In genomic region chr8:112170184-112170583, GRCm38 (mm10) we compare ENCODE assay signal across 24 mouse cellular contexts.
A peak's percentile ranks its signal among the peaks of the same experiment; 100 is the strongest.
DNase-seq lines count a peak whose midpoint lies in the region; TF ChIP-seq lines count a peak whose summit lies in the region.
"Had no signal": no experiment of that assay in that cellular context is flagged by ENCODE, and none has a peak within 500 bp of the region (broad histone marks: within the 10 kb centered on the region; RNA-seq: fewer than 3 reads in every experiment).

No protein-coding gene starts in this region.

- H3K27me3 ChIP-seq in heart, adult 2 months (ENCODE audit: control insufficient read depth, insufficient read depth, low read length): no peaks in the 10 kb centered on the region
- no peaks in the 10 kb centered on the region for H3K27me3 ChIP-seq in testis, adult 2 months (ENCODE audit: control insufficient read depth, insufficient read depth, low read length)
- H3K27me3 ChIP-seq: CH12.LX; heart, embryonic 13.5 days; liver, embryonic 13.5 days; midbrain, embryonic 12.5 days; stomach, embryonic 15.5 days had no signal

- no peak for TF ChIP-seq POLR2A in heart, adult 2 months (IDR thresholded peaks at IDR 0.05; ENCODE audit: insufficient read depth, low read depth, low read length)
- TF ChIP-seq POLR2A in testis, adult 2 months (IDR thresholded peaks at IDR 0.05; ENCODE audit: control insufficient read depth, low read depth, low read length): no peak
- no peak for TF ChIP-seq POLR2A in brain, embryonic 14.5 days (IDR thresholded peaks at IDR 0.05; ENCODE audit: borderline replicate concordance, extremely low read depth, insufficient read depth, insufficient read length, poor library complexity, severe bottlenecking)

- 100% methylated on average over 1 of the region's 1 CpGs for WGBS in heart, adult 2 months

- H3K4me3 ChIP-seq in heart, adult 2 months: no peak overlapping the region
- H3K4me3 ChIP-seq in testis, adult 2 months (ENCODE audit: control insufficient read depth, low read depth, low read length): no peak overlapping the region
- no peak overlapping the region for H3K4me3 ChIP-seq in ES-E14 (ENCODE audit: insufficient read depth in 1 of 2, low read depth in 1 of 2, low read length in 2 of 2, poor library complexity in 1 of 2, severe bottlenecking in 1 of 2)
- H3K4me3 ChIP-seq: erythroblast, embryonic 14.5 days; heart, embryonic 13.5 days; liver, embryonic 13.5 days; midbrain, embryonic 12.5 days; stomach, embryonic 15.5 days had no signal

- no peak for TF ChIP-seq EP300 in heart, adult 2 months (IDR thresholded peaks at IDR 0.05; ENCODE audit: insufficient read depth, low read depth, low read length)

- in situ Hi-C loops in ES-E14 (cut with MboI; ENCODE audit: low sequenced_read_pairs in 2 of 2, unreplicated experiment in 2 of 2): no loop called here

- no peaks in the 10 kb centered on the region for H3K9me3 ChIP-seq in ES-E14 (ENCODE audit: control insufficient read depth, insufficient read depth, low read depth, low read length)
- H3K9me3 ChIP-seq: stomach, embryonic 15.5 days had no signal

- intact Hi-C loops in heart, adult 2 months (cut with DNase I): no loop called here

- no peaks in the 10 kb centered on the region for H3K36me3 ChIP-seq in heart, adult 2 months (ENCODE audit: control insufficient read depth, insufficient read depth, low read length)
- H3K36me3 ChIP-seq in testis, adult 2 months (ENCODE audit: control insufficient read depth, insufficient read depth, low read length): no peaks in the 10 kb centered on the region
- H3K36me3 ChIP-seq in ES-E14 (ENCODE audit: control insufficient read depth, insufficient read depth, low read length, poor library complexity, severe bottlenecking): no peaks in the 10 kb centered on the region
- H3K36me3 ChIP-seq: heart, embryonic 13.5 days; liver, embryonic 13.5 days; midbrain, embryonic 12.5 days; stomach, embryonic 15.5 days had no signal

- peak; percentile 24; the same call in 1 of the 2 replicates for TF ChIP-seq CTCF in heart, adult 2 months (IDR thresholded peaks at IDR 0.05)
- TF ChIP-seq CTCF in testis, adult 2 months (IDR thresholded peaks at IDR 0.05; ENCODE audit: control insufficient read depth, insufficient read depth, insufficient replicate concordance, low read depth, low read length): peak; percentile 59; the same call in 1 of the 2 replicates
- peak; percentile 17; the same call in 1 of the 2 replicates for TF ChIP-seq CTCF in brain, embryonic 14.5 days (IDR thresholded peaks at IDR 0.05; ENCODE audit: borderline replicate concordance, extremely low read depth, insufficient read depth, insufficient read length)

- H3K79me2 ChIP-seq in heart, adult 2 months (replicated peaks; ENCODE audit: control insufficient read depth, insufficient read depth, low read length): no peaks in the 10 kb centered on the region

- no peak overlapping the region for H3K9ac ChIP-seq in heart, adult 2 months (ENCODE audit: low read depth, low read length)
- H3K9ac ChIP-seq in ES-E14 (ENCODE audit: insufficient read depth, low read depth, low read length, poor library complexity, severe bottlenecking): no peak overlapping the region
- H3K9ac ChIP-seq: heart, embryonic 13.5 days; hindbrain, embryonic 14.5 days; liver, embryonic 13.5 days; midbrain, embryonic 12.5 days; stomach, embryonic 15.5 days had no signal

- DNase-seq in heart, adult 2 months: no peak
- no peak for DNase-seq in heart, adult 9 months (ENCODE audit: low spot score in 2 of 2)
- DNase-seq in testis, postnatal 10 days (ENCODE audit: low spot score): no peak
- peak; percentile 35 for DNase-seq in ES-E14 (ENCODE audit: low read depth, low spot score)
- no peak for DNase-seq in brain, embryonic 14.5 days (ENCODE audit: low read depth)
- no peak for DNase-seq in natural killer cell, adult 2 months (ENCODE audit: low spot score in 2 of 2)
- DNase-seq in retina, embryonic 14.5 days (ENCODE audit: low spot score): no peak
- DNase-seq: adrenal gland, postnatal 25 days; cerebellum, adult 2 months; gastrocnemius, postnatal 36 days; heart, adult 18-20 months; heart, postnatal 10 days; kidney, postnatal 14 days; liver, embryonic 13.5 days; lung, adult 2 months; retina, postnatal 1 day; right cerebral cortex, postnatal 14 days had no signal

- no peak overlapping the region for H3K27ac ChIP-seq in heart, adult 2 months
- no peak overlapping the region for H3K27ac ChIP-seq in testis, adult 2 months (ENCODE audit: control insufficient read depth, insufficient read depth, low read depth, low read length)
- no peak overlapping the region for H3K27ac ChIP-seq in ES-E14 (ENCODE audit: insufficient read depth, low read depth, low read length, poor library complexity, severe bottlenecking)
- H3K27ac ChIP-seq: heart, embryonic 13.5 days; hindbrain, embryonic 14.5 days; liver, embryonic 13.5 days; midbrain, embryonic 12.5 days; stomach, embryonic 15.5 days had no signal

- no peaks in the 10 kb centered on the region for H3K4me1 ChIP-seq in heart, adult 2 months (ENCODE audit: control insufficient read depth, insufficient read depth, low read length)
- no peaks in the 10 kb centered on the region for H3K4me1 ChIP-seq in testis, adult 2 months (ENCODE audit: control insufficient read depth, insufficient read depth, low read length)
- H3K4me1 ChIP-seq in ES-E14 (ENCODE audit: control insufficient read depth in 2 of 2, insufficient read depth in 2 of 2, low read length in 2 of 2, poor library complexity in 1 of 2): peaks cover 0 to 2% of the 10 kb centered on the region in 2 experiments; a peak in 1 of 4 replicates
- H3K4me1 ChIP-seq: heart, embryonic 13.5 days; liver, embryonic 13.5 days; midbrain, embryonic 12.5 days; stomach, embryonic 15.5 days had no signal

TF ChIP-seq in ES-E14, 5 proteins besides CTCF, POLR2A, EP300 and RAD21:
- TF ChIP-seq CHD2 (IDR thresholded peaks at IDR 0.05; ENCODE audit: low read depth, low read length) (no peak), MAFK (IDR thresholded peaks at IDR 0.05; ENCODE audit: insufficient read depth, low read depth, low read length) (no peak), ZC3H11A (IDR thresholded peaks at IDR 0.05; ENCODE audit: borderline replicate concordance, low read depth, low read length) (no peak), ZNF384 (IDR thresholded peaks at IDR 0.05; ENCODE audit: low read depth, low read length) (no peak), HCFC1 (IDR thresholded peaks at IDR 0.05; ENCODE audit: borderline replicate concordance, insufficient read depth, low read length) (no peak)
TF ChIP-seq in ES-E14: peak in this region for 0.
